Mouse (Mus musculus): ENCODE data around the gene Polr2g. TPM values are rescaled to one million over a fixed set of nuclear protein-coding genes. Genes with fewer than 3 reads are reported as not detected.

The Polr2g gene
- total RNA-seq, 2 experiments from 2014 or later = 113 to 120 TPM

- Histone ChIP-seq H3K4me3 (no peak overlapping the region; the same call in 1 of the 2 replicates), H3K27ac (peak overlapping the region; percentile 33; the same call in 1 of the 2 replicates)
- DNase-seq (ENCODE audit: low spot score in 2 of 2) = no peak
- TF ChIP-seq CTCF (conservative IDR thresholded peaks at IDR 0.05) = no peak
These were observed 25.4 kb downstream of the Polr2g start for GRCm38 (mm10) chr19:8772996-8773395.

- peak; percentile 86 to 87 for DNase-seq (ENCODE audit: low spot score in 2 of 2)
- peak; percentile 45 for TF ChIP-seq CTCF (conservative IDR thresholded peaks at IDR 0.05)
- H3K4me3 ChIP-seq = peak within 1 kb of the TSS; percentile 97
- peak within 1 kb of the TSS; percentile 96 for H3K27ac ChIP-seq
These were observed 27.7 kb downstream of the Polr2g start, which contains the start of gene Tmem223 for GRCm38 (mm10) chr19:8770567-8771270. TSS of gene Tmem223 (plus strand) at chr19:8770996.

- H3K4me3 ChIP-seq = no peak overlapping the region
- DNase-seq (ENCODE audit: low spot score in 2 of 2) = no peak
- no peak overlapping the region for H3K27ac ChIP-seq
- no peak for TF ChIP-seq CTCF (conservative IDR thresholded peaks at IDR 0.05)
These were observed 32.8 kb downstream of the Polr2g start for GRCm38 (mm10) chr19:8765562-8765961.

GRCm38 (mm10) chr19:8763276-8763675 lies 35.1 kb downstream of the Polr2g start:
- no peak for TF ChIP-seq CTCF (conservative IDR thresholded peaks at IDR 0.05)
- Histone ChIP-seq H3K4me3 (no peak overlapping the region), H3K27ac (no peak overlapping the region)
- no peak for DNase-seq (ENCODE audit: low spot score in 2 of 2)

- no peak for DNase-seq (ENCODE audit: low spot score in 2 of 2)
- Histone ChIP-seq H3K4me3 (no peak overlapping the region), H3K27ac (no peak overlapping the region)
- peak; percentile 42 for TF ChIP-seq CTCF (conservative IDR thresholded peaks at IDR 0.05)
These were observed 37.6 kb downstream of the Polr2g start for GRCm38 (mm10) chr19:8760757-8761156.

- no peak for TF ChIP-seq CTCF (conservative IDR thresholded peaks at IDR 0.05)
- Histone ChIP-seq H3K4me3 (no peak overlapping the region), H3K27ac (no peak overlapping the region)
- DNase-seq (ENCODE audit: low spot score in 2 of 2) = no peak
These were observed 39.5 kb downstream of the Polr2g start for GRCm38 (mm10) chr19:8758899-8759298.

GRCm38 (mm10) chr19:8757471-8757998 lies 40.8 kb downstream of the Polr2g start:
- TF ChIP-seq CTCF (conservative IDR thresholded peaks at IDR 0.05) = no peak
- Histone ChIP-seq H3K27ac (peak overlapping the region; percentile 91), H3K4me3 (peak overlapping the region; percentile 89)
- no peak for DNase-seq (ENCODE audit: low spot score in 2 of 2)

- 0 out of 2 replicates have a peak, but pooled peaks have one; percentile 16 for TF ChIP-seq CTCF (conservative IDR thresholded peaks at IDR 0.05)
- Histone ChIP-seq H3K27ac (peak within 1 kb of the TSS; percentile 91), H3K4me3 (peak within 1 kb of the TSS; percentile 89)
- DNase-seq (ENCODE audit: low spot score in 2 of 2) = peak; percentile 89
These were observed 41.6 kb downstream of the Polr2g start, which contains the start of gene Nxf1 for GRCm38 (mm10) chr19:8756635-8757387. TSS of gene Nxf1 (plus strand) at chr19:8757073.

GRCm38 (mm10) chr19:8755652-8756051 lies 42.7 kb downstream of the Polr2g start:
- Histone ChIP-seq H3K27ac (no peak overlapping the region), H3K4me3 (no peak overlapping the region)
- no peak for TF ChIP-seq CTCF (conservative IDR thresholded peaks at IDR 0.05)
- no peak for DNase-seq (ENCODE audit: low spot score in 2 of 2)

- H3K4me3 ChIP-seq = no peak overlapping the region
- no peak overlapping the region for H3K27ac ChIP-seq
- peak; percentile 67 for TF ChIP-seq CTCF (conservative IDR thresholded peaks at IDR 0.05)
- DNase-seq (ENCODE audit: low spot score in 2 of 2) = no peak
These were observed 51.0 kb downstream of the Polr2g start for GRCm38 (mm10) chr19:8747368-8747767.

- Histone ChIP-seq H3K27ac (no peak overlapping the region), H3K4me3 (no peak overlapping the region)
- no peak for DNase-seq (ENCODE audit: low spot score in 2 of 2)
- no peak for TF ChIP-seq CTCF (conservative IDR thresholded peaks at IDR 0.05)
These were observed 53.0 kb downstream of the Polr2g start for GRCm38 (mm10) chr19:8745382-8745781.

Other genes starting within 250 kb of the Polr2g start
- gene Slc22a8, start 207.3 kb downstream of the Polr2g start, total RNA-seq (2021) = 1 to 10 TPM; 6.6 to 9.7 TPM
- gene Slc22a6, start 180.5 kb downstream of the Polr2g start, total RNA-seq (2021) = 1 to 10 TPM; 2.2 to 2.8 TPM
- gene Chrm1, start 134.8 kb downstream of the Polr2g start, total RNA-seq (2021) = 100 to 1,000 TPM; 179 to 190 TPM
- gene Slc3a2, start 75.2 kb downstream of the Polr2g start, total RNA-seq (2021) = 100 to 1,000 TPM; 149 to 151 TPM
- 10 to 100 TPM; 47.4 to 55.0 TPM for gene Wdr74, start 62.8 kb downstream of the Polr2g start, total RNA-seq (2021)
- 1 to 10 TPM; 1.5 to 3.4 TPM for gene 1700092M07Rik, start 57.9 kb downstream of the Polr2g start, total RNA-seq (2021)
- gene Stx5a, start 57.2 kb downstream of the Polr2g start, total RNA-seq (2021) = 10 to 100 TPM; 69.5 to 78.4 TPM
- gene Nxf1, start 41.5 kb downstream of the Polr2g start, total RNA-seq (2021) = 100 to 1,000 TPM; 102 to 106 TPM
- 10 to 100 TPM; 75.4 to 82.7 TPM for gene Tmem223, start 27.6 kb downstream of the Polr2g start, total RNA-seq (2021)
- 1 to 10 TPM; 7.4 to 7.7 TPM for gene Tmem179b, start 24.1 kb downstream of the Polr2g start, total RNA-seq (2021)
- gene Taf6l, start 12.2 kb downstream of the Polr2g start, total RNA-seq (2021) = 10 to 100 TPM; 15.7 to 18.4 TPM
- gene Zbtb3, start 4.0 kb upstream of the Polr2g start, total RNA-seq (2021) = 1 to 10 TPM; 5.8 to 6.5 TPM
- gene Ttc9c, start 20.8 kb upstream of the Polr2g start, total RNA-seq (2021) = 10 to 100 TPM; 36.5 to 37.9 TPM
- gene Hnrnpul2, start 21.4 kb upstream of the Polr2g start, total RNA-seq (2021) = 100 to 1,000 TPM; 123 to 127 TPM
- gene AC129217.1, start 31.2 kb upstream of the Polr2g start, total RNA-seq (2021) = 1 to 10 TPM in 1 of 2 experiments, not detected in 1; 3.4 TPM
- gene Bscl2, start 38.9 kb upstream of the Polr2g start, total RNA-seq (2021) = 100 to 1,000 TPM; 101 TPM
- gene Gng3, start 40.6 kb upstream of the Polr2g start, total RNA-seq (2021) = 100 to 1,000 TPM; 160 TPM
- under 1 TPM; 0.32 to 0.44 TPM for gene Lrrn4cl, start 52.2 kb upstream of the Polr2g start, total RNA-seq (2021)
- gene Ubxn1, start 72.9 kb upstream of the Polr2g start, total RNA-seq (2021) = 100 to 1,000 TPM in 1 of 2 experiments, 10 to 100 TPM in 1; 93.5 to 100 TPM
- gene Uqcc3, start 82.3 kb upstream of the Polr2g start, total RNA-seq (2021) = 10 to 100 TPM; 32.5 to 32.8 TPM
- gene Lbhd1, start 85.2 kb upstream of the Polr2g start, total RNA-seq (2021) = 1 to 10 TPM; 4.8 to 6.6 TPM
- not detected for gene Gm49403, start 85.4 kb upstream of the Polr2g start, total RNA-seq (2021)
- 10 to 100 TPM; 25.3 to 30.0 TPM for gene 1810009A15Rik, start 90.3 kb upstream of the Polr2g start, total RNA-seq (2021)
- 1 to 10 TPM; 2.0 to 2.9 TPM for gene Gm49416, start 90.3 kb upstream of the Polr2g start, total RNA-seq (2021)
- 10 to 100 TPM; 24.4 to 25.6 TPM for gene Ints5, start 94.4 kb upstream of the Polr2g start, total RNA-seq (2021)
- 100 to 1,000 TPM; 114 to 118 TPM for gene Ganab, start 99.5 kb upstream of the Polr2g start, total RNA-seq (2021)
- 100 to 1,000 TPM; 167 to 191 TPM for gene B3gat3, start 121.8 kb upstream of the Polr2g start, total RNA-seq (2021)
- 1 to 10 TPM; 4.4 to 5.7 TPM for gene Rom1, start 130.8 kb upstream of the Polr2g start, total RNA-seq (2021)
- 10 to 100 TPM; 11.5 to 11.7 TPM for gene Eml3, start 131.0 kb upstream of the Polr2g start, total RNA-seq (2021)
- 10 to 100 TPM; 58.0 to 68.7 TPM for gene Mta2, start 143.3 kb upstream of the Polr2g start, total RNA-seq (2021)
- gene Tut1, start 155.3 kb upstream of the Polr2g start, total RNA-seq (2021) = 10 to 100 TPM; 20.7 to 20.8 TPM
- gene Eef1g, start 168.5 kb upstream of the Polr2g start, total RNA-seq (2021) = 100 to 1,000 TPM; 238 to 242 TPM
- gene Ahnak, start 190.7 kb upstream of the Polr2g start, total RNA-seq (2021) = 10 to 100 TPM; 19.4 to 21.9 TPM